Mouse (Mus musculus): ENCODE measurements at regions not wholly inside any gene's neighbourhood (a gene's known extent, or its start where the extent isn't known, plus 50 kb on each side); places are given as distances from the start of the nearest gene placed in this dataset.

DNA sequence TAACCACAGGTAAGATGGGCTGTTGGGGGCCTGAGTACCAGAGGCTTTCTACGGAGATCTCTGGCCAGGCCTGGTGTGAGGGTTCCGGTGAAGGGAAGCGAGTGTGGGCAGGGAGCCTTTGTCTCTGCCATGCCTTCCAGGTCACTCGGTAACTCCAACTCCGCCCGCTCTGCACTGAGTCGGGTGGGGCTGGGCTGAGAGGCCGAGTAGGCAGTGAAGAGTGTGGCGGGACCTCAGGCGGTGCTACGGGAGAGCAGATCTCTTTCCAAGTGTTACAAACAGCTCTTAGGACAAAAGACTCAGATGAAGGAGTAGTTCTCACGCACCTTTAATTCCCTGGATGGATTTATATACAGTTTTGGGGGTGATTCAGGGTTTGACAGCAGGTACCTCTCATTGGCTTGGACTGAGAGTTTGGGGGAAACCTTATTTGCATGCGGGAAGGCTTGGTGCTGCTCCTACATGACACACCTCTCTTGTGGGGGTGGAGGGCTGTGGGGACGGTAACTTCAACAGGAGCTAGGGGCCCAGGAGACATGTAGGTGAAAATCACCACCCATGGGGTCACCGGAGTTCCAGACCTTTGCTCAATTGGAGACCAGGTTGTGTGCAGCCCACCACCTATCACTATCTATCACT lies 54.7 kb upstream of the Ralgps2 start:
- CTCF ChIA-PET, result interaction anchor here (0.5 kb wide), 1 partner anchor 320 kb away, joined by 3 read pairs; the partner anchor contains the start of gene Tor3a

DNA sequence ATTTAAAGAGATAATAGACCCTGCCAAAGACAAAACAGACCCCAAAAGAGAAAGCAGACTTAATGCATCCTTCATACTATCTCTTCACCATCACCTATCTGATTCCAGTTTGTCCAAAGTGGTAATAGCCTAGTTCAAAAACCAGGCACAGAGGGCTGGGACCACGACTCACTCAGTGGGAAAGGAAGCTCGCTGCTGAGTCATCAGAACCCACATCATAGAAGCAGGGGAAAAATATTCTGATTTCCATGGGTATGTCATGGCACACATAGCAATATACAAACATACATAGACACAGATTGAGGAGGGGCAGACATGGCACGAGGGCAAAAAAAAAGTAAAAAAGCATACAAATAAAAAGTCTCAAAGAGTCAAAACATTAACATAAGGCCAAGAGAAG lies 53.7 kb upstream of the Ralgps2 start:
- CTCF ChIA-PET, result interaction anchor here (0.6 to 0.7 kb wide), 2 partner anchors 12 to 73 kb away, joined by 3 read pairs; no protein-coding TSS in a partner anchor

DNA sequence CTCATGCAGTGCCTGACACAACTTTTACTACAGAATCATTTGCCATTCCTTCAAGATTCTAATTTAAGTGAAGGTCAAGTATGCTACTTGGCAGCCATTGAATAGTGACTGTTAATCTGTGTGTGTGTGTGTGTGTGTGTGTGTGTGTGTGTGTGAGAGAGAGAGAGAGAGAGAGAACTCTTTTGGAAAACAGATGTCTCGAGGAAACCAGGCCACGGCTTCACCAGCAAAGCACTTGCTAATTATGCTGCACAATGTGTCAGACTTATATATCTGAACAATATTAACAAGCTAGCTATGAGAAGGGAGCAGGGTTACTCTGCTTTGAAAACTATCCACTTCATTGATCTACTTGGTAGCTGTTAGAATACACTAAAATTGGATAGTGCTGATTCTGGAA lies 53.1 kb upstream of the Ralgps2 start:
- CTCF ChIA-PET, result interaction anchor here (0.6 to 1.1 kb wide), 4 partner anchors 12 to 84 kb away, joined by 3 to 12 read pairs (median 4); no protein-coding TSS in a partner anchor

DNA sequence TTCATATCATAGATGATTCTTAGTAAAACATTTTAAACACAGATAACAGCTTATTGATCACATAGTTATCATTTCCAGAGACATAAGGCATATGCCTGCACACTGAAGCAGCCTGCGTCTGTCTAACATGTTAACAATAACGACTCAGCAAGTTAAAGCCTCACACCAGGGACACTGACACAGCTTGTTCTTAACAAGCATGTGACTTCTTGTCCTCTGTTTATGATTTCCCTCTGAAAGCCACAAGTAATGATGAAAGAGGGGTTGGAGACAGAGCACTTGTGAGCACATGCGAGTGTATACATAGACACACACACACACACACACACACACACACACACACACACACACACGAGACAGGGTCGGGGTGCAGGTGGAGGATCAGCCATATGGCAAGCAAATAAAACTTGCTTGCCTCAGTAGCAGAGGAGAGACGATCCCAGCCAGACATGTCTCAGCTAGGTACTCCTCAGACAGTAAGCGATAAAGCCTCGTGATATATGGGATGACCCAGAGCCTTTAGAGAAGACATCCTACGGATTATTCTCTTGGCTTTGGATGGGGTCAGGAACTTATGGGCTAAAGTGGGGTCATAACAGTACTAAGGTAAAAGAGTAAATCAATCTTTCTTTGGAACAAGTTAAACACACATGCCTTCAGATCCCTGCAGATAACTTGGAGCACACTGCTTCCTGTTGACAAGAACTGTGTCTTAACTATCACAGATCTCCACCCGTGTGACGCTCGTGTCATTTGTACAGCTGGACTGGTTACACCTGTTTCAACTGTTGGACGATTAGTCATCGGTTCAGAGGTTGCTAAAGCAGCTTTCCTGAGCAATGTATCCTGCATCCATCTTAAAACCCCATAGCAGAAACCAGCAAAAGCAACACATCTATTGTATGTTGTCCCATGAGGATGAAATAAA lies 51.4 kb upstream of the Ralgps2 start:
- CTCF ChIA-PET, result interaction anchor here (0.6 to 0.8 kb wide), 4 partner anchors 14 to 268 kb away, joined by 3 to 7 read pairs (median 4); no protein-coding TSS in a partner anchor

DNA sequence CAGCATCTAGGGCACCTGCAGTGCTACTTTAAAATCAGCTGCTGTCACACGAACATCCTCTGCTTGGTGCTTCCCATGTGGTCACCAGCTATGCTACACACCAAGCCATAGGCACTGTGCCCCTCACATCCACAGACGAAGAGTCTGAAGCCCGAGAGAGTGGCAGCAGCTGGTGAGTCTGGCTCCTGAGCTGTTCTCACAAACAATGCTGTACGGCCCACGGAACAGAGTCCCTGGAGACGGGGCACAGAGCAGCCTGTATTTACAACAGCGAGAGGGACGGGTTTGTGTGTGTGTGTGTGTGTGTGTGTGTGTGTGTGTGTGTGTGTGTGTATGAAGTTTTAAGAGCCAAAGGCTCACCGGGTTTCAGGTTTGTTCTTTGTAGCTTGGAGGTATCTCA lies 50.7 kb upstream of the Ralgps2 start:
- CTCF ChIA-PET, result interaction anchor here (0.6 to 0.7 kb wide), 4 partner anchors 28 to 268 kb away, joined by 3 to 12 read pairs (median 6); no protein-coding TSS in a partner anchor

DNA sequence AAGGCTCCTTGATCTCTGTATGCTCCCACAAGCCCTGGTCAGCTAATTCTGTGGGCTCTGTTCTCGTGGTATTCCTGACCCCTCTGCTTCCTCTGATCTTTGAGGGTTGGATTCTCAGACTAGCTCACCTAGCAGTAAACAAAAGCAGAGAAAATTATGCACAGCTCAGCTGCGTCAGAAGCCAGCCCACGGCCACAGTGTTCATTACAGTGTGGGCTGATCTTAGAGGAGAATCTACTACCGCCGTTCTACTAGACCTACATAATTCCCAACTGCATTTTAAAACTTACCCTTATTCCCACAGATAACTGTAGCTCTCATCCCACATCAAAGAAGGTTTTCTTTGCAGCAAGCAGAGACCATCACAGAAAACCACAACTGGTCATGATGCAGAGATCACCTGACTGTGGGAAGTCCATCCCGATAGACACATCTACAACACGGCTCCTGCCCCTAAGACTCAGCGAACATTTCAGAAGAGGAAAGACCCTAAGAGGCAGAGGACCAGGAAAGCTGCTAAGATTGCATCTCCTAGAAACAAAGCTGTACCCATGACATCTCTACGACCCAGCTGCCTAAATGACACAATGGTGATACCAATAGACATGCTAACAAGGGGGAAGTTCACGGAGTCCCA lies 49.8 kb upstream of the Ralgps2 start:
- CTCF ChIA-PET, result interaction anchor here (0.6 kb wide), 1 partner anchor 51 kb away, joined by 12 read pairs; no protein-coding TSS in a partner anchor
